Mouse (Mus musculus) right cerebral cortex, postnatal 4 days (tissue): Measurements from ENCODE around the gene Hspa2.
A peak's percentile ranks its signal among the peaks of the same experiment; 100 is the strongest.

Experiments used
- DNase-seq: peaks from one replicate; pipeline ENCODE4 v3.0.0-alpha.2; 2022

The Hspa2 gene

DNA sequence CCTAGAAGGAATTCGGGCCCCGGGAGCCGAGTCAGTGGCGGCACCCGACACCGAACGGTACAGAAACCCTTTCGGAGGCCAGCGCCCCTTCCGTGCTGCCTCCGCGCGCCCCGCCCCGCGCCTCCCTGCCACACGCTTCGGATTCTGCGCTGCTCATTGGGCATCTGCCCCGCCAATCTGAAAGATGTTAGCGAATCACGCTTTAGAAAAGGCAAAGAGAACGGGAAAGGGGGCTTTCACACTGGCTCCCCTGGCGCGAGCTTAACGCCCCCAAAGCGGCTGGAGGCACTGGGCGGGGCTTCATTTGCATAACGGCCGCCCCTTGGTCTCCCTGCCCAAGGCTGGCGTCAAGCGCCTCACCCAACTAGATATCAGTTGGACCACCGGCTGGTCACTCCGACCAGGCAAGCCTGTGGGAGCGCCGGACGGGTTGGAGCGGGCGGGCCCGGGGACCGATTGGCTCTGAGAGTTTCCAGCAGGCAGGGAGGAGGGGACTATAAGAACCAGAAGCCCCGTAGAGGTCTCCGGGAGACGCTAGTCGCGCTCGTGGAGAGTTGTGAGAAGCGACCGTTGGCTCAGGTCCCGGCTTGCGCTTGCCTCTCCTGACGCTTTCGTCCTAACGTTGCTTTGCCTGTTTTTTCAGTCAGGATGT lies at the start of gene Hspa2:
Hspa2 (plus strand) TSS at position 291 of the 652 bp plus-strand sequence.
- peak; percentile 99 for DNase-seq

GRCm38 (mm10) chr12:76360868-76361267 lies 43.1 kb upstream of the Hspa2 start:
- no peak for DNase-seq

DNA sequence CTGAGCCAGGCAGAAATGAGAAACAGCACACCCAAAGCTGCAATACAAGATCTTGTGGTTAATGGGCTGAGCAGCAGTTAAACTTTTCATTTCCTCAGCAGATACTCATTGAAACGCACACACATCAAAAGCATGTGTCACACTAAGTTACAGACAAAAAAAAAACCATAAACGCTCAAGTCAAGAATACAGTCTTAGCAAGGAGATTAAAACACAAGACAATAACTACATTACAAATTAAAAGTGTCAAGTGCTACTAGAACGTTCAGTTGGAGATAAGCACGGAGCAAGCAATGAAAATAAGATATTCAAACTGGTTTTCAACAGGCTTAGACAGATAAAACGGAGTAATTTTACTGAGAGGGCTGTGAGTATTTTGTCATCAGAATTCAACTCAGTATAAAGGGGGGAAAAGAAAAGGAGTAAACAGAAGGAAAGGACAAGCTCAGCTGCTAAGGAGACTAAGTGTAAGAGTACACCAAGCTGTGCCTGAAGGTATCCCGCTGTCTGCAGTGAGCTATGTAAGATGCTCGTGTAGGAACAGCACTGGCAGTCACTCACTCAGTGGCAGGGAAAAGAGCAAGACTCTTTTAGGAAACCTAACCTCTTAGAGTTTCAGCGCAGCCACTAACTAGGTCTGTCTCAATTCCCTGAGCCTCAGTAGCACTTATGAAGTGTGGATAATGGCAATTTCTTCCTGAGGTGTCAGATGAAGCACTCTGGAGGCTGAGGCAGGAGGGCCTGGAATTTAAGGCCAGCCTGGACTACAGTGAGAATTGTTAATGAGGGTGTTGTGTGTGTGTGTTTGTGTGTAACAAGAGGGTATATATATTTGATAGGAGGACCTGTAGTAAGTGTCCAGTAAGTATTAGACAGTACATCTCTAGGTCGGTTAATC lies 42.3 kb upstream of the Hspa2 start:
- DNase-seq = no peak

DNA sequence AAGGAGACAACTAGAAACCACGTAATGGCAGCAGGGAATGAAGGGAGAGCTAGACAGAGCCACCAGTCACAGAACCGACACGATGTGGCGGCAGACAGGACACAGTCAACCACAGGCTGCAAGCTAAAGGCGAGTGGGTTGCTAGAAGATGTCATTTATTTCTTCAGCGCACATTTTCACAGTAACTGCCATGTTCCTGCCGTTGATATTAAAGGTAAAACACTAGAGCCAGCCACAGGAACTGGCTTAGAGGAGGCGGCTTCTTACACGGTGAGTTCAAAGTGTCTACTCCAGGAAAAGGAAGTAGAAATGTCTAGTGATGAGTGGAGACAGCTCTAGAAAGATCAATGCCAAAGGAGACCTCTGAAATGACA lies 41.7 kb upstream of the Hspa2 start:
- DNase-seq = no peak

DNA sequence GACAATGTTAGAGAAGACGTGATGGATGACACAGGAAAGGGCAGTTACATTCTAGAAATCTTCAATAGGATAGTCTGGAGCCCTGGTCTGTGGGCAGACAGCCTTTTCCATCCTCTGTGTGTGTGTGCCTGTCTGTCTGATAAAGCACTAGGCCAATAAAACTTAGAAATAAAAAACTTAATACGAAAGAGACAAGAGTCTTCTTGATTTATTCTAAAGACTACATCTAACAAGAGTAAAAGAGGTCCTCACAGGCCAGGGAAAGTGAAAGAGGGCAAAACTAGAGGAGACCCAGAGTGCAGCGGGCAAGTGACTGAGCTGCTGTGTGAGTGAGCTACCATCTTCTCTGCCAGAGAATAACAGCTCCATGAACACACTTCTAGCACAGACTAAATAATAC lies 37.7 kb upstream of the Hspa2 start:
- no peak for DNase-seq

DNA sequence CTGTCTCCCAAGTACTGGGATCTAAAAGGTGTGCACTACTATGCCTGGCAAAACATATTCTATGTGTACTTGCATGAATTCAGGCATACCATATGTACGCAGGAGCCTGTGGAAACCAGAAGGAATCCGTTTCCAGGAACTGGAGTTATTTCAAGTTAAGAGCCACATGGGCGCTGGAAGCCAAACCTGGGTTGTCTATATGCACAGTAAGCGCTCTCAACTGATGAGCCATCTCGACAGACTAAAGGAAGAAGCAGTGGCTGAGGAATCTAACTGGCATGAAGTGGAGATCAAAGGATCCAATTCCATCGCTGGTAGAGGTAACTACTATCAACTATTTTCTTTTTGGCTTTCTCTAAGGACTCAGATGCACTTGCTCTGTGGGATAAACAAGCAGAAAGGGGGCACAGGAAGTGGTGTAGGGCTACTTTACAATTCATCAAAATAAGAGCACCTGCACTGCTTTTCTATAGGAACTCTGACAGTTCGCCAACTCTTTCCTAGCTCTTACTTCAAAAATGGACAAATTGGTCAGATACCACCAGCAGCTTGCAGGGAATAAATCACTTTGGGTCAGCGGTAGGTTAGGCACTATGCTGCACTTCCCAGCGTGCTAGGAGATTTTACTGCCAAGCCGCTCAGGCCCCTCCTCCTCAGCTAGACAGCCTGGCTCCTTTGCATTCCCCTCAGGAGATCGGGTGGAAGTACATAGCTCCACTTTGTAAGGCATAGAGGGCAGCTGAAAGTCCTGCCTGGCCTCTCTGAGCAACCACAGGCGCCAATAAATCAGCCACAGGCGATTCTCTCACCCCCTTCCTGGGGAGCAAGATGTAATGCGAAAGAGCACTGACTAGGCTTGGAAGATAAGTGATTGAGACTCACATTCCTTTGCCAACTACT lies 36.6 kb upstream of the Hspa2 start:
- no peak for DNase-seq

DNA sequence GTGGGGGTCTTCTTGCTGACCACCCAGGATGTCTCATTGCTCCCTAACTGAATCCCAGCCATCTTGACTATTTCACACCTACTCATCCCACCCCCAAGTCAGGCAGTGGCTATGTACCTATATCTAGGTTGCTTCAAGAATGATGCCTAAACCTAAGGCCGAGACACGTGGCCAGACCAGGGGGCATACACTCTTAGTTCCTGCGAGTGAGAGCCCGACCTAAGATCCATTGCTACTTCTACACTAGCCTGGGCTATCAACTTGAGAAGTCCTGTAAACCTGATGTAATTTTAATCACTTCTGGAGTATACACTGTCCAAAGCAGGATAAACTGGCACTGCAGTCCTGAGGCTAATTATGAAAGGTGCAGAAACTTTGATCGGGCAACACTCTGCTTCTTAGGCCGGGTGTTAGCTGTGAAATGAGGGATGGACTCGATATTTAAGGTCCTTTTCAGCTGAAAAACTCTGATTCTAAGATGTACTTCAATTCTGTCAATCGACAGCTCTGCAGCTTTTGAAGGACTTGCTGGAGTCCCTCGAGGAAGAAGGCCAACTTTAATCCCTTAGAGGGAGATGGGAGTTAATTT lies 35.7 kb upstream of the Hspa2 start:
- DNase-seq = no peak

DNA sequence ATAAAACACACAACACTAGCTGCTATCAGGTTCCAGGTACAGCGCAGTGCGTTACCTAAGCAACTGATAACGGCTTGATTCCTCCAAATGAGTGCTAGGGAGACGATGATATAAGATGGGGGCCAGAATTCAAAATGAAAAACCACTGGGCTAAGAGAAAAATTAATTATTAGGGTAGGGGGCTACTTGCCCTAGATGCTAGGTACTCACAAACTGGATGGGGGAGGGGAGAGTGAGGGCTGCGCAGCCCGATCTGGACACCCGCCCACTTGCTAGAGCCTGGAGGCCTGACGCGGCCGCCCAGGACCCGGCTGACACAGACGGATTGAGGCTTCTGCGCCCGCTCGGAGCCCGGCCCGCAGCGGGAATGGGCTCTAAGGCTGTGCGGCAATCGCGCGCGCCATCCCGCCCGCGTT lies 35.2 kb upstream of the Hspa2 start:
- peak; percentile 72 for DNase-seq

- peak; percentile 84 for DNase-seq
These were observed 34.6 kb upstream of the Hspa2 start, which contains the start of gene Zbtb25 for GRCm38 (mm10) chr12:76369206-76369977. TSS of gene Zbtb25 (minus strand) at chr12:76369602.

DNA sequence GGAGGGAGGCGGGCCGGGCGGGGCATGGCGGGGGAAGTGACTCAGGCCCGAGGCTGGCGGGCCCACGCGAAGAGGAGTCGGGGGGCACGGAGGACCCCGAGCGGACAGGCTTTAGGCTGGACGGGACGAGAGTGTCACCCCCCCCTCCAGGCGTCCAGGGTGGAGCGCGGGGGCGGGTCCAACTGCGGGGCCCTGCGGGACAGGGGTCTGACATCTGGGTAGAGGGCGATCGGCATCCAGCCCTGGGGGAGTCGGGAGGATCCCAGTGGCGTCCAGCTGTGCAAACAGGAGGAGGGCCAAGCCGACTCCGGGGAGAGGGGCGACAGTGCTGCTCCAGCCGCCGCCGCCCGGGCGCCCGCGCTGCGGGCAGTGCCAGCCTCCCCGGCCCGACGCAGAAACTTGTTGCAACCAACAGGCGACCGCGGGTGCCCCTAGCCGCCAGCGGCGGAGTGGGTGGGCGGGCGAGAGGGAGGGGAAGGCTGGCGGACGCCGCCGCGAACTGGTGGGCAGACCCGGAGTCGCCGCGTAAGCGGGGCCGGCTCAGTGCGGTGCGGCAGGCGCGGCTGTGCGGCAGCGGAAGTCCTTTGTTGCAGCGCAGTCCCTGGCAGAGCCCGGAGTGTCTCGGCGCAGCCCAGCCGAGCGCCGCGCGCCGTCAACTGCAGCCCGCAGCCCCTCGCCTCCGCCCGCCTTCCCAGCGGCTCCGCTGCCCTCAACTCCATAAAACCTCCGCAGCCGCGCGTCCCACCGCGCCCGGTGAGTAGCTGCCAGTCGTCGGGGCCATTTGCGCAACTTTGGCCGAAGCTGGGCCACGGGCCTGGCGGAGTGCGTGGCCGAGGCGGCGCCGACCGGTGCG lies 33.8 kb upstream of the Hspa2 start, which contains the start of gene Zbtb1:
Zbtb1 (plus strand) TSS at position 289 of the 853 bp plus-strand sequence.
- DNase-seq = peak; percentile 72

DNA sequence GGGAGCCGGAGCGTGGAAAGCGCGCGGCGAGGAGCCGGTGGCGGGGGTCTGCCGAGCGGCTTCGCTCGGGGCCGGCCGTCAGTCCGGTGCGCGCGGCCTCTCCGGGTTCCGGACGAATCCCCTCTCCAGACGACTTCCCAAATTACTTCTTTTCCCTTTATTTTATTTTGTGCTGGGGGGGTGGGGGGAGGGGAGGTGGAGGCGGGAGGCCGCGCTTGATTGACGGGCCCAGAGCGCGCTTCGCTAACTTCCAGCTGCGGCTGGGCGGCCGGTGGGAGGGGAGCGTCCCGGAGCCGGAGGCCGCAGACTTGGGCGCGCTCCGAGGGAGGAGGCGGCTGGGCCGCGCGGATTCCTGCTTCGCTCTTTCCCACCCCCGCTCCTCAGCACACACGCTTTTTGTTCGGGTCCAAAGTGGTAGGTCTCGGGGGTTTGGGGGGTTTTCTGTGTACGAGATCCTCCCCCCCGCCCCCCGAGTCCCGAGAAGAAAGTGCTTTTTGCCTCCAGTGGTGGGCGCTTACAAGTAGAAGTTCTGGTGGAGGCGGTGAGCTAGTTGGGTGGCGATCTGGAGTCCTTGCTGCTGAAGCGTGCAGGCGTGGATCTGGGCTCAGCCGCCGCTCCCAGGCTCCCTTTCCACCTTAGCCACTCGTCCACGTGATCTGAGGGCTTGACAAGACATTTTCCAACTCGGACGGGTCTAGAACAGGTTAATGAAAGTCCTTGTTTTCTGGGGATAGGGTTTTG lies 33.0 kb upstream of the Hspa2 start:
- peak; percentile 52 for DNase-seq

DNA sequence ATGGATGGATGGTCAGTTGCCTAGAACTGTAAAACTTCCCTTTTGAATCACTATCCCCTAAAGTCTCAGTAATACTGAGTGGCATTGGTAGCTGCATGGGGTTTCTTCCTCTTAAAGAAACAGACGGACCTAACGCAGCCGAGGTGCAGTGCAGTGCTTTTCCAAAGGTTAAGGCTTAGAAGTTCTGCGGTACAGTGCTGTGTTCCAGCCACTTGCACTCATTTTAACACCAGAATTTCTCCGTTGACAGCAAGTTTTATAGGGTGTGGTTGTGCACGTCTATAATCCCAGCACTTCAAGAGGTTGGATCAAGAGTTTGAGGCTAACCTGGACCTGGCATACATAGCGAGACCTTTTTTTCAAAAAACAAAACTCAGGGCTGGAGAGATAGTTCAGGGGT lies 31.9 kb upstream of the Hspa2 start:
- DNase-seq = no peak

DNA sequence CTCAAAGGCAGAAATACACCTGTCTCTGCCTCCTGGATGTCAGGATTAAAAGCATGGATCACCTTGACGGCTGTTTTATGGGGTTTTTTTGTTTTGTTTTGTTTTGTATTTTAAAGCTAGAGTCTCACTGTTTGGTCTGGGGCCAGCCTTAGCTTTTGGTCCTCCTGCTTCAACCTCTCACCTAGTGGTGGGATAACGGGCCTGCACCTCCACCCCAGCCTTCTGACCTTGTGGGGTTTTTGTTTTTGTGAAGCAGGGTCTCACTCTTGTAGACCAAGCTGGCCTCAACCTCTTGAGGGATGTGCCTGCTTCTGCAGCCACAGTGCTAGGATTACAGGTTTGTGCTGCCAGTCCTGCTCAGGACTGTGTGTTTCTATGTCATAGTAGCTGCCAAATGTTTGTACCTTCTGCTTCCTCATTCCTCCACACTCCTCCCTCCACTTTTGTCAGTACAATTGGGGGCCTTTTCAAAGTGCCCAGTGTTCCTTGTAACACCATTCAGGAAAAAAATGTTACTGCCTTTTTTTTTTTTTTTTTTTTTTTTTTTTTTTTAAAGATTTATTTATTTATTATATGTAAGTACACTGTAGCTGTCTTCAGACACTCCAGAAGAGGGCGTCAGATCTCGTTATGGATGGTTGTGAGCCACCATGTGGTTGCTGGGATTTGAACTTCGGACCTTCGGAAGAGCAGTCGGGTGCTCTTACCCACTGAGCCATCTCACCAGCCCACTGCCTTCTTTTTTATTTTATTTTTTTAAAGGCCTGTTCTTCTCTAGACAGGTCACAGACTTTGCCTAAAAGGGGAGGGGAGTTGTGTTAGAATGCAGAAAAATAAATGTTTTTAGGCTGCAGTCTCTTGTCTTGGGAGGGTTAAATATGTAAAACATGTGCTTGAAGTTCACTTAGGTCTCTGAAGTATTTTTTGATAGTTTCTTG lies 30.8 kb upstream of the Hspa2 start:
- DNase-seq = no peak

DNA sequence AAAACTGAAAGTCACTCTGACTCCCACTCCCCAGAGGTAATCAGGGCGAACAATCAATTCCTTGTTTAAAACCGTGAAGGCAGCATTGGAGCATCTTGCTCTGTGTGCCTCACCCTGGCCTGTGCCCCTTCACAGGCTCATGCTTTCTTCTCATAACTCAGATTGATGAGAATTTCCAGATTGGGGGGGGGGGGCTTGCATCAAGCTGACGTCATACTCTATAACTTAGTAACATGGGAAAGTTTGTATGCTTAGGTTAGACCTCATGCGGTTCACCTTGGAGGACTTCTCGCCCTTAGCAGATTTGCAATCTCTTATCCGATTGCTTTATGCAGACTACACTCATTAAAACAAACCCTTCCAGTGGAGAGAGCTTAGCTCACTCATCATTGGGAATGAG lies 30.0 kb upstream of the Hspa2 start:
- no peak for DNase-seq

DNA sequence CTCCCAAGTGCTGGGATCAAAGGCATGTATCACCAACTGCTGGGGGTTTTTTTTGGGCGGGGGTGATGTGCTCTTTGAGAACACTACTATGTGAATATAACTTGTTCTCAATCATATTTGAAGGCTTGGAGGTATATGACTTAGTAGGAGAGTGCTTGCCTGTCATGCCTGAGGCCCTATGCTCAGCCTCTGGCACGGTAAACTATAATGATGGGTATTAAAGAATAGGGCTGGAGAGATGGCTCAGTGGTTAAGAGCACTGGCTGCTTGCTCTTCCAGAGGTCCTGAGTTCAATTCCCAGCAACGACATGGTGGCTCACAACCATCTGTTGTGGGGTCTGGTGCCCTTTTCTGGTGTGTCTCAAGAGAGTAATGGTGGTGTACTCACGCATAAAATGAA lies 29.1 kb upstream of the Hspa2 start:
- no peak for DNase-seq

GRCm38 (mm10) chr12:76375506-76375905 lies 28.5 kb upstream of the Hspa2 start:
- no peak for DNase-seq

DNA sequence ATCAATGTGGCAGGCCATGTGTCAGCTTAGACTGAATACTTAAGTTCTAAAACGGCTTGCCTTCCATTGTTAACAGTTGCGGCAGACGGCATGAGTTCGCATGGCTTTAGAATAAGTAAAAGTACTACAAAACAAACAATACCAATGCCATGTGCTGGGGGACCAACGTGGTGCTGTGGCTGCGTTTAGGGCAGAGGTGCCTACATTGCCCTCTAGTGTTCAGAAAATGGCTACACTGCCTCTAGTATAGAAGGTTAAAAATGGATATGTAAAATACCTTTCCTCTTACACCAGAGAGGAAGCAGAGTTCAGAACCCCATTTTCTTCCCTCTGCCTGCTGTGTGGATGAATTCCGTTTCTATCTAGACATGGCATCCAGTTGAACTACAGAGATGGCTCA lies 27.3 kb upstream of the Hspa2 start:
- DNase-seq = no peak

DNA sequence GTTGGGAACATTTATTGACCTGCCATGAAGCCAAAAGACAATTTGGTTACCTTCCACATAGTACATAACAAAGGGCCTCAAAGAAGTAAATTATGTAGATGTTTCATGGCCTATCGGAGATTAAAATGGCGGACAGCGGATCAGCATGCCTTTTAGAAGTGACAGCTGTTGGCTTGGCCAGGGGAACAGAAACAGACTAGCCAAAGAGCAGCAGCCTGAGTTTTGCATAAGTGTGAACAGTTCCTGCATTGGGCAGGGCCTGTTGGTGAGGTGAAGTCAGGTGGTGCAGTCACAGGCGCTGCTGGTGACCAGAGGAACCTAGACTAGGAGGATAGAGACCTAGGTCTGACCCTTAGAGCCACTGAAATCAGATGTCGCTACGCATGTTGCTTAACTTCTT lies 26.9 kb upstream of the Hspa2 start:
- no peak for DNase-seq

DNA sequence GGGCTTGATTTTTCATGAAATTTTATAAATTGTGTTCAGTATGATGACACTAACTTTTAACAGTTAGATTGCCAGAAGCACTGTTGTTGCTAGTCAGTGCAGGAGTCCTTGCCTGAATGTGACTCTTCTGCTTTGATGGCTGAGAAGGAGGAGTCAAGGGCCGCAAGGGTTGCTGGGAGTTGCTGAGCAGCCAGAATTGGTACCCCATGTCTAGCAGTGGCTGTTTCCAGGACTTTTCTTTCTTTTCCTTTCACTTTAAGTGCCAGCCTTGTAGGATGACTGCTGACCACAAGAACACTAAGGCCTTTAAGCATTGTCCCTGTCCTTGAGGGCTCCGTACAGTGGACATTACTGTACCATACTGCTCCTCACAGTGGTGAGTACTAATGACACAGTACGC lies 26.2 kb upstream of the Hspa2 start:
- DNase-seq = no peak
